Mouse (Mus musculus) leukemia stem cell, adult 10-12 weeks (primary cell): ENCODE measurements around the gene Rpl3l. TPM values are rescaled to one million over a fixed set of nuclear protein-coding genes. Genes with fewer than 3 reads are reported as not detected.

Experiments used
- polyA plus RNA-seq: library from polyadenylated mRNA; stranded (reverse); fragments of >175 nt; gene quantifications from 2 replicates; pipeline ENCODE4 v1.2.3, GENCODE M21; 2012; ENCODE audit warnings: low replicate concordance

Rpl3l gene
- not detected in 2 replicates for polyA plus RNA-seq

GRCm38 (mm10) chr17:24727618-24728017 lies at the start of gene Rpl3l:
Rpl3l (plus strand) TSS chr17:24727820.

GRCm38 (mm10) chr17:24689251-24690081 lies 38.2 kb upstream of the Rpl3l start, which contains the start of gene Syngr3:
Syngr3 (minus strand) TSS chr17:24689955.

GRCm38 (mm10) chr17:24696011-24696697 lies 31.5 kb upstream of the Rpl3l start, which contains the start of the genes Gfer and Noxo1:
Gfer (minus strand) TSS chr17:24696156.
Noxo1 (plus strand) TSS chr17:24696234.

GRCm38 (mm10) chr17:24706982-24707800 lies 20.4 kb upstream of the Rpl3l start, which contains the start of gene Tbl3:
Tbl3 (minus strand) TSS chr17:24707660.

GRCm38 (mm10) chr17:24717943-24718342 lies 9.7 kb upstream of the Rpl3l start, which contains the start of the genes Rnf151 and Rps2:
Rnf151 (minus strand) TSS chr17:24718063.
Rps2 (plus strand) TSS chr17:24718116.

GRCm38 (mm10) chr17:24724184-24724583 lies 3.4 kb upstream of the Rpl3l start, which contains the start of gene Ndufb10:
Ndufb10 (minus strand) TSS chr17:24724478.

GRCm38 (mm10) chr17:24736330-24737051 lies 8.9 kb downstream of the Rpl3l start, which contains the start of gene Msrb1:
Msrb1 (plus strand) TSS chr17:24736642.

GRCm38 (mm10) chr17:24752415-24753394 lies 25.1 kb downstream of the Rpl3l start, which contains the start of gene Hs3st6:
Hs3st6 (plus strand) TSS chr17:24752988.

Other genes with a start within 250 kb of the Rpl3l start
- 6.4 and 15.9 TPM in 2 replicates for gene Mlst8, start 248.7 kb upstream of the Rpl3l start, polyA plus RNA-seq
- 0.03 TPM in 1 of 2 replicates, not detected in the other for gene Caskin1, start 239.2 kb upstream of the Rpl3l start, polyA plus RNA-seq
- 121 and 190 TPM in 2 replicates for gene Traf7, start 199.9 kb upstream of the Rpl3l start, polyA plus RNA-seq
- 0.14 and 1.1 TPM in 2 replicates for gene Rab26, start 193.6 kb upstream of the Rpl3l start, polyA plus RNA-seq
- gene Pkd1, start 178.0 kb upstream of the Rpl3l start, polyA plus RNA-seq: 8.9 and 14.3 TPM in 2 replicates
- gene Tsc2, start 95.2 kb upstream of the Rpl3l start, polyA plus RNA-seq: 37.0 and 60.0 TPM in 2 replicates
- 4.3 and 4.4 TPM in 2 replicates for gene Nthl1, start 95.1 kb upstream of the Rpl3l start, polyA plus RNA-seq
- gene Slc9a3r2, start 77.5 kb upstream of the Rpl3l start, polyA plus RNA-seq: 2.0 and 5.8 TPM in 2 replicates
- 1.1 and 4.6 TPM in 2 replicates for gene Npw, start 69.4 kb upstream of the Rpl3l start, polyA plus RNA-seq
- gene Zfp598, start 58.1 kb upstream of the Rpl3l start, polyA plus RNA-seq: 144 and 147 TPM in 2 replicates
- 0.56 and 0.62 TPM in 2 replicates for gene Syngr3, start 37.9 kb upstream of the Rpl3l start, polyA plus RNA-seq
- gene Gfer, start 31.7 kb upstream of the Rpl3l start, polyA plus RNA-seq: 134 TPM in 2 replicates
- 0.69 and 1.8 TPM in 2 replicates for gene Noxo1, start 31.6 kb upstream of the Rpl3l start, polyA plus RNA-seq
- 20.7 and 32.9 TPM in 2 replicates for gene Tbl3, start 20.2 kb upstream of the Rpl3l start, polyA plus RNA-seq
- gene Rnf151, start 9.8 kb upstream of the Rpl3l start, polyA plus RNA-seq: 0.42 and 0.46 TPM in 2 replicates
- gene Rps2, start 9.7 kb upstream of the Rpl3l start, polyA plus RNA-seq: 69.0 and 456 TPM in 2 replicates
- gene Ndufb10, start 3.3 kb upstream of the Rpl3l start, polyA plus RNA-seq: 350 and 503 TPM in 2 replicates
- gene Msrb1, start 8.8 kb downstream of the Rpl3l start, polyA plus RNA-seq: 9.9 and 15.7 TPM in 2 replicates
- not detected in 2 replicates for gene Hs3st6, start 25.2 kb downstream of the Rpl3l start, polyA plus RNA-seq
- not detected in 2 replicates for gene Meiob, start 76.5 kb downstream of the Rpl3l start, polyA plus RNA-seq
- gene Hagh, start 112.3 kb downstream of the Rpl3l start, polyA plus RNA-seq: 39.1 and 51.7 TPM in 2 replicates
- gene Fahd1, start 122.5 kb downstream of the Rpl3l start, polyA plus RNA-seq: 6.2 and 6.5 TPM in 2 replicates
- gene Igfals, start 138.2 kb downstream of the Rpl3l start, polyA plus RNA-seq: 0.14 TPM in 1 of 2 replicates, not detected in the other
- gene Nubp2, start 158.5 kb downstream of the Rpl3l start, polyA plus RNA-seq: 10.5 and 114 TPM in 2 replicates
- 21.6 and 45.5 TPM in 2 replicates for gene Spsb3, start 158.8 kb downstream of the Rpl3l start, polyA plus RNA-seq
- gene Eme2, start 167.3 kb downstream of the Rpl3l start, polyA plus RNA-seq: 31.8 and 37.9 TPM in 2 replicates
- gene Mrps34, start 167.3 kb downstream of the Rpl3l start, polyA plus RNA-seq: 81.1 and 115 TPM in 2 replicates
- 16.0 and 19.6 TPM in 2 replicates for gene Nme3, start 168.7 kb downstream of the Rpl3l start, polyA plus RNA-seq
- 38.3 and 49.4 TPM in 2 replicates for gene Mapk8ip3, start 209.2 kb downstream of the Rpl3l start, polyA plus RNA-seq
- gene Jpt2, start 232.9 kb downstream of the Rpl3l start, polyA plus RNA-seq: 9.1 and 11.1 TPM in 2 replicates